In genomic region chr4:125017431-125017830, GRCm38 (mm10) we compare ENCODE assay signal across 14 mouse cellular contexts. TPM values are rescaled to one million over a fixed set of nuclear protein-coding genes. Genes with fewer than 3 reads are reported as not detected.
DNase-seq lines count a peak whose midpoint lies in the region; ATAC-seq lines count a peak whose summit lies in the region.
"Had no signal": no experiment of that assay in that cellular context is flagged by ENCODE, and none has a peak within 500 bp of the region (broad histone marks: within the 10 kb centered on the region; RNA-seq: fewer than 3 reads in every experiment).

No protein-coding gene starts in this region.

- H3K9ac ChIP-seq in embryonic facial prominence, embryonic 13.5 days = no peak overlapping the region
- no peak overlapping the region for H3K9ac ChIP-seq in intestine, embryonic 15.5 days
- H3K9ac ChIP-seq: hindbrain, embryonic 13.5 days; liver, embryonic 15.5 days had no signal

- no peak overlapping the region for H3K4me3 ChIP-seq in embryonic facial prominence, embryonic 13.5 days
- H3K4me3 ChIP-seq in embryonic facial prominence, embryonic 10.5 days = no peak overlapping the region
- no peak overlapping the region for H3K4me3 ChIP-seq in intestine, embryonic 15.5 days (replicated peaks)
- H3K4me3 ChIP-seq: hindbrain, embryonic 13.5 days; liver, embryonic 15.5 days; midbrain, embryonic 10.5 days had no signal

- H3K9me3 ChIP-seq in embryonic facial prominence, embryonic 13.5 days = no peaks in the 10 kb centered on the region
- H3K9me3 ChIP-seq in embryonic facial prominence, embryonic 10.5 days = no peaks in the 10 kb centered on the region
- H3K9me3 ChIP-seq in intestine, embryonic 15.5 days = no peaks in the 10 kb centered on the region
- H3K9me3 ChIP-seq: hindbrain, embryonic 13.5 days; liver, embryonic 15.5 days; midbrain, embryonic 10.5 days had no signal

- ATAC-seq in embryonic facial prominence, embryonic 13.5 days (ENCODE audit: insufficient number of reproducible peaks, insufficient read depth, low FRiP score, low TSS enrichment, low read depth) = no peak
- ATAC-seq in intestine, embryonic 15.5 days = no peak

- H3K27ac ChIP-seq in embryonic facial prominence, embryonic 13.5 days = 0 out of 2 replicates have a peak overlapping the region, but pooled peaks have one; percentile 23
- no peak overlapping the region for H3K27ac ChIP-seq in embryonic facial prominence, embryonic 10.5 days (replicated peaks)
- no peak overlapping the region for H3K27ac ChIP-seq in intestine, embryonic 15.5 days
- H3K27ac ChIP-seq: hindbrain, embryonic 13.5 days; liver, embryonic 15.5 days; midbrain, embryonic 10.5 days had no signal

- no peaks in the 10 kb centered on the region for H3K36me3 ChIP-seq in embryonic facial prominence, embryonic 13.5 days
- no peaks in the 10 kb centered on the region for H3K36me3 ChIP-seq in embryonic facial prominence, embryonic 10.5 days (replicated peaks)
- no peaks in the 10 kb centered on the region for H3K36me3 ChIP-seq in intestine, embryonic 15.5 days
- H3K36me3 ChIP-seq: hindbrain, embryonic 13.5 days; liver, embryonic 15.5 days; midbrain, embryonic 10.5 days had no signal

- 56% methylated on average over 11 of the region's 11 CpGs for WGBS in embryonic facial prominence, embryonic 13.5 days
- WGBS in embryonic facial prominence, embryonic 10.5 days = 80% methylated on average over 11 of the region's 11 CpGs
- WGBS in intestine, embryonic 15.5 days = 73% methylated on average over 11 of the region's 11 CpGs

- H3K4me2 ChIP-seq in embryonic facial prominence, embryonic 13.5 days = no peak overlapping the region
- H3K4me2 ChIP-seq in intestine, embryonic 15.5 days (replicated peaks) = no peak overlapping the region
- H3K4me2 ChIP-seq: hindbrain, embryonic 13.5 days; liver, embryonic 15.5 days had no signal

- DNase-seq in embryonic facial prominence, embryonic 10.5 days (ENCODE audit: low spot score) = no peak
- peak; percentile 14 for DNase-seq in adipocyte (ENCODE audit: low spot score)
- DNase-seq in adrenal gland, postnatal 4 days (ENCODE audit: low spot score in 2 of 2) = peak; percentile 37 to 52
- DNase-seq in lung, postnatal 10 days = peak; percentile 40
- DNase-seq in embryo, embryonic 10 days (ENCODE audit: low spot score) = no peak
- no peak for DNase-seq in left cerebral cortex, adult 11 months (ENCODE audit: low spot score)
- DNase-seq: kidney, adult 9 months; thymus, postnatal 25 days had no signal

- peaks cover 24% of the 10 kb centered on the region for H3K4me1 ChIP-seq in embryonic facial prominence, embryonic 13.5 days
- no peaks in the 10 kb centered on the region; the same call in 1 of the 2 replicates for H3K4me1 ChIP-seq in embryonic facial prominence, embryonic 10.5 days
- H3K4me1 ChIP-seq in intestine, embryonic 15.5 days (replicated peaks) = no peaks in the 10 kb centered on the region
- H3K4me1 ChIP-seq: hindbrain, embryonic 13.5 days; liver, embryonic 15.5 days; midbrain, embryonic 10.5 days had no signal

- peaks cover 47% of the 10 kb centered on the region for H3K27me3 ChIP-seq in embryonic facial prominence, embryonic 13.5 days
- peaks cover 20% of the 10 kb centered on the region for H3K27me3 ChIP-seq in embryonic facial prominence, embryonic 10.5 days (replicated peaks; ENCODE audit: low read depth, poor library complexity, severe bottlenecking)
- 0 out of 2 replicates have a peak, but pooled peaks cover 4% of the 10 kb centered on the region for H3K27me3 ChIP-seq in intestine, embryonic 15.5 days (replicated peaks)

RNA-seq across cellular contexts. Expression of gene Gnl2, which starts 1.0 kb away (rescaled TPM):
- polyA plus RNA-seq in embryonic facial prominence, embryonic 13.5 days (2015; fragmentation: Nextera tagmentation; extraction: Ambion mirVana) = 111 and 112 TPM in 2 replicates
- 93.7 and 101 TPM in 2 replicates for polyA plus RNA-seq in embryonic facial prominence, embryonic 10.5 days (2016; fragmentation: Nextera tagmentation; extraction: Ambion mirVana)
- 10 to 100 TPM; 79.6 to 81.6 TPM for total RNA-seq in adrenal gland, postnatal 4 days (2021)
- polyA plus RNA-seq in intestine, embryonic 15.5 days (2015; fragmentation: Nextera tagmentation; extraction: Ambion mirVana) = 69.3 and 73.1 TPM in 2 replicates

RNA-seq across cellular contexts. Expression of gene Rspo1, which starts 31.2 kb away (rescaled TPM):
- 18.8 and 21.2 TPM in 2 replicates for polyA plus RNA-seq in embryonic facial prominence, embryonic 13.5 days (2015; fragmentation: Nextera tagmentation; extraction: Ambion mirVana)
- polyA plus RNA-seq in embryonic facial prominence, embryonic 10.5 days (2016; fragmentation: Nextera tagmentation; extraction: Ambion mirVana) = 8.2 TPM in 2 replicates
- total RNA-seq in adrenal gland, postnatal 4 days (2021) = 1 to 10 TPM; 6.7 to 9.7 TPM
- polyA plus RNA-seq in intestine, embryonic 15.5 days (2015; fragmentation: Nextera tagmentation; extraction: Ambion mirVana) = 8.2 and 8.9 TPM in 2 replicates

RNA-seq across cellular contexts. Expression of gene Dnali1, which starts 48.1 kb away (rescaled TPM):
- polyA plus RNA-seq in embryonic facial prominence, embryonic 13.5 days (2015; fragmentation: Nextera tagmentation; extraction: Ambion mirVana) = 0.12 TPM in 1 of 2 replicates, not detected in the other
- polyA plus RNA-seq in embryonic facial prominence, embryonic 10.5 days (2016; fragmentation: Nextera tagmentation; extraction: Ambion mirVana) = 0.20 and 0.22 TPM in 2 replicates
- not detected for total RNA-seq in adrenal gland, postnatal 4 days (2021)
- not detected in 2 replicates for polyA plus RNA-seq in intestine, embryonic 15.5 days (2015; fragmentation: Nextera tagmentation; extraction: Ambion mirVana)
- total RNA-seq: common myeloid progenitor, adult 5-6 weeks had no signal
- polyA plus RNA-seq: liver, embryonic 15.5 days had no signal

RNA-seq across cellular contexts. Expression of gene Snip1, which starts 49.0 kb away (rescaled TPM):
- 31.9 and 32.9 TPM in 2 replicates for polyA plus RNA-seq in embryonic facial prominence, embryonic 13.5 days (2015; fragmentation: Nextera tagmentation; extraction: Ambion mirVana)
- polyA plus RNA-seq in embryonic facial prominence, embryonic 10.5 days (2016; fragmentation: Nextera tagmentation; extraction: Ambion mirVana) = 34.9 and 35.1 TPM in 2 replicates
- total RNA-seq in adrenal gland, postnatal 4 days (2021) = 10 to 100 TPM; 21.2 to 22.2 TPM
- 24.6 and 28.2 TPM in 2 replicates for polyA plus RNA-seq in intestine, embryonic 15.5 days (2015; fragmentation: Nextera tagmentation; extraction: Ambion mirVana)

Comparison
In these comparisons a context has a peak if more than half of its experiments do, and no peak if none do; other contexts are left out.
1. DNase-seq: peak in adipocyte (single experiment), adrenal gland, postnatal 4 days (2 of 2) and lung, postnatal 10 days (single experiment); none in embryonic facial prominence, embryonic 10.5 days (single experiment), embryo, embryonic 10 days (single experiment) and left cerebral cortex, adult 11 months (single experiment).